Mouse (Mus musculus): ENCODE data around the gene Ak1. TPM values are rescaled to one million over a fixed set of nuclear protein-coding genes. Genes with fewer than 3 reads are reported as not detected.
A peak's percentile ranks its signal among the peaks of the same experiment; 100 is the strongest.

The Ak1 gene
- total RNA-seq (2012; rRNA removed): 77.4 and 90.8 TPM in 2 replicates

DNA sequence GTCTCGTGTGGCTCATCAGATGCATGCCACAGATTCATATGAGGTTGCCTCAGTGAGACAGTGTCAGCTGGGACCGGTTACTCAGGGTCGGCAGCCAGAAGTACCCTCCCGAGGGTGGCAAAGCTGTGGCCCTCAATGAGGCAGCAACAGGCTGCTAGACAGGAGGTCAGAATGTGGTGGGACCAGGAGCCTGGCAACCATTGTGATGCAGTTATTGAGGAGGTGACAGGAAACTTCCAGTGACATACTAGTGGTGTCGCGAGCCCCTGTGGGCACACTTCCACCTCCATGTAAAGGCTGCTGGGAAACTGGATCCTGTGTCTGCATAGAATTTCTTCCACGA, at the start of gene Ak1:
Gene Ak1, plus strand, starts transcription at position 242 of the 343 bp plus-strand sequence.
- Histone ChIP-seq H3K4me1 (ENCODE audit: control insufficient read depth in 2 of 2, insufficient read depth in 2 of 2, low read length in 2 of 2, poor library complexity in 1 of 2) (peaks cover 1 to 31% of the 10 kb centered on the region in 2 experiments; a peak in 2 of 4 replicates), H3K27ac (ENCODE audit: insufficient read depth, low read depth, low read length, poor library complexity, severe bottlenecking) (no peak within 1 kb of the TSS), H3K36me3 (ENCODE audit: control insufficient read depth, insufficient read depth, low read length, poor library complexity, severe bottlenecking) (peaks cover 16% of the 10 kb centered on the region; the same call in 1 of the 2 replicates), H3K4me3 (ENCODE audit: insufficient read depth in 1 of 2, low read depth in 1 of 2, low read length in 2 of 2, poor library complexity in 1 of 2, severe bottlenecking in 1 of 2) (no peak within 1 kb of the TSS), H3K9me3 (ENCODE audit: control insufficient read depth, insufficient read depth, low read depth, low read length) (no peaks in the 10 kb centered on the region), H3K9ac (ENCODE audit: insufficient read depth, low read depth, low read length, poor library complexity, severe bottlenecking) (0 out of 2 replicates have a peak within 1 kb of the TSS, but pooled peaks have one; percentile 3)
- in situ Hi-C loops (cut with MboI; ENCODE audit: low sequenced_read_pairs in 2 of 2, unreplicated experiment in 2 of 2): no loop called here
- no peak for DNase-seq (ENCODE audit: low read depth, low spot score)
- TF ChIP-seq HCFC1 (IDR thresholded peaks at IDR 0.05; ENCODE audit: borderline replicate concordance, insufficient read depth, low read length) (no peak), MAFK (IDR thresholded peaks at IDR 0.05; ENCODE audit: insufficient read depth, low read depth, low read length) (no peak), ZC3H11A (IDR thresholded peaks at IDR 0.05; ENCODE audit: borderline replicate concordance, low read depth, low read length) (no peak), CHD2 (IDR thresholded peaks at IDR 0.05; ENCODE audit: low read depth, low read length) (no peak), ZNF384 (IDR thresholded peaks at IDR 0.05; ENCODE audit: low read depth, low read length) (no peak)

DNA sequence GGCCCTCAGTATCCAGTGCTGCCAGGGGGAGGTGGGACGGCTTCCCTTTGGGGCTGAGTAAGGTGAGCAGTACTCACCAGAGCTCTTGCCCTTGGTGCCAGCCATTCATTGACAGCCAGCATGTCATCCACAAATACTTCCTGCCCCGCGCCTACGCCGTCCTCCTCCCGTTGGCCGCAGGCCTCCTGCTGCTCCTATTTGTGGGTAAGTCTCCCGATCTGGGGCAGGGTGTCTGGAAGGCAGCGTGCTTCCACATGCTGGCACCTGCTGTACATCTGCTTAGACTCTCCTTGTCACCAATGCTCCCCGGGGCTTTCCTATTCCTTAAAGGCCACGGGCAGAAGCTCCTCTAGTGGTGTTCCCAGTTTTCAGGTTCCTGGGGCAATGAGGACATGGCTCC, 49.4 kb upstream of the Ak1 start:
- DNase-seq (ENCODE audit: low read depth, low spot score): no peak
- H3K36me3 ChIP-seq (ENCODE audit: control insufficient read depth, insufficient read depth, low read length, poor library complexity, severe bottlenecking): peaks cover 12% of the 10 kb centered on the region; the same call in 1 of the 2 replicates
- H3K4me3 ChIP-seq (ENCODE audit: insufficient read depth in 1 of 2, low read depth in 1 of 2, low read length in 2 of 2, poor library complexity in 1 of 2, severe bottlenecking in 1 of 2): no peak overlapping the region
- H3K27ac ChIP-seq (ENCODE audit: insufficient read depth, low read depth, low read length, poor library complexity, severe bottlenecking): no peak overlapping the region
- in situ Hi-C loops (cut with MboI; ENCODE audit: low sequenced_read_pairs in 2 of 2, unreplicated experiment in 2 of 2): no loop called here
- no peak for TF ChIP-seq MAFK (IDR thresholded peaks at IDR 0.05; ENCODE audit: insufficient read depth, low read depth, low read length)
- no peak for TF ChIP-seq ZC3H11A (IDR thresholded peaks at IDR 0.05; ENCODE audit: borderline replicate concordance, low read depth, low read length)
- TF ChIP-seq ZNF384 (IDR thresholded peaks at IDR 0.05; ENCODE audit: low read depth, low read length): no peak
- TF ChIP-seq HCFC1 (IDR thresholded peaks at IDR 0.05; ENCODE audit: borderline replicate concordance, insufficient read depth, low read length): no peak
- TF ChIP-seq CHD2 (IDR thresholded peaks at IDR 0.05; ENCODE audit: low read depth, low read length): no peak
- peaks cover 0 to 4% of the 10 kb centered on the region in 2 experiments; a peak in 2 of 4 replicates for H3K4me1 ChIP-seq (ENCODE audit: control insufficient read depth in 2 of 2, insufficient read depth in 2 of 2, low read length in 2 of 2, poor library complexity in 1 of 2)
- H3K9me3 ChIP-seq (ENCODE audit: control insufficient read depth, insufficient read depth, low read depth, low read length): no peaks in the 10 kb centered on the region
- no peak overlapping the region for H3K9ac ChIP-seq (ENCODE audit: insufficient read depth, low read depth, low read length, poor library complexity, severe bottlenecking)

DNA sequence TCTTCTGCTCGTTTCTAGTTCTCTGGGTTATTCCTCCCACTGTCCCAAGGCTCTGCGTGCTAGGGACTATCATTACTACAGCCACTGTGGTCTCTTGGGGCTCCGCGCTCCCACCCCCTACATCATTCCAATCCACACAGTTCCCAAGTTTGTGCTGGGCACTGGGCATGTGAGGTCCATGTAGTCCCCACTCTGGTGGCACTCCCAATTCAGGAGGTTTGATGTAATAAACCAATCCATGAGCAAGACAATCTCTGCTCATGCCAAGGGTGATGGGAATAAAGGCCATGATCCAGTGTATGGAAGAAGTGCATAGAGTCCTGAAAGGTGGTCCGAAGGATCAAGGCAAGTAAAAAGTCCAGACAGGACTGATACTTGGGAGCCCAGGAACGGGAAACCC, 47.1 kb upstream of the Ak1 start, which contains the start of gene Pip5kl1:
Gene Pip5kl1, plus strand, starts transcription at position 301 of the 400 bp plus-strand sequence.
- DNase-seq (ENCODE audit: low read depth, low spot score): no peak
- Histone ChIP-seq H3K4me1 (ENCODE audit: control insufficient read depth in 2 of 2, insufficient read depth in 2 of 2, low read length in 2 of 2, poor library complexity in 1 of 2) (peaks cover 0 to 4% of the 10 kb centered on the region in 2 experiments; a peak in 2 of 4 replicates), H3K4me3 (ENCODE audit: insufficient read depth in 1 of 2, low read depth in 1 of 2, low read length in 2 of 2, poor library complexity in 1 of 2, severe bottlenecking in 1 of 2) (peak within 1 kb of the TSS; percentile 66 to 84), H3K9ac (ENCODE audit: insufficient read depth, low read depth, low read length, poor library complexity, severe bottlenecking) (peak within 1 kb of the TSS; percentile 39; the same call in 1 of the 2 replicates), H3K27ac (ENCODE audit: insufficient read depth, low read depth, low read length, poor library complexity, severe bottlenecking) (no peak within 1 kb of the TSS), H3K36me3 (ENCODE audit: control insufficient read depth, insufficient read depth, low read length, poor library complexity, severe bottlenecking) (peaks cover 7% of the 10 kb centered on the region; the same call in 1 of the 2 replicates), H3K9me3 (ENCODE audit: control insufficient read depth, insufficient read depth, low read depth, low read length) (no peaks in the 10 kb centered on the region)
- in situ Hi-C loops (cut with MboI; ENCODE audit: low sequenced_read_pairs in 2 of 2, unreplicated experiment in 2 of 2): no loop called here
- TF ChIP-seq ZC3H11A (IDR thresholded peaks at IDR 0.05; ENCODE audit: borderline replicate concordance, low read depth, low read length) (no peak), MAFK (IDR thresholded peaks at IDR 0.05; ENCODE audit: insufficient read depth, low read depth, low read length) (no peak), HCFC1 (IDR thresholded peaks at IDR 0.05; ENCODE audit: borderline replicate concordance, insufficient read depth, low read length) (no peak), CHD2 (IDR thresholded peaks at IDR 0.05; ENCODE audit: low read depth, low read length) (no peak), ZNF384 (IDR thresholded peaks at IDR 0.05; ENCODE audit: low read depth, low read length) (no peak)

DNA sequence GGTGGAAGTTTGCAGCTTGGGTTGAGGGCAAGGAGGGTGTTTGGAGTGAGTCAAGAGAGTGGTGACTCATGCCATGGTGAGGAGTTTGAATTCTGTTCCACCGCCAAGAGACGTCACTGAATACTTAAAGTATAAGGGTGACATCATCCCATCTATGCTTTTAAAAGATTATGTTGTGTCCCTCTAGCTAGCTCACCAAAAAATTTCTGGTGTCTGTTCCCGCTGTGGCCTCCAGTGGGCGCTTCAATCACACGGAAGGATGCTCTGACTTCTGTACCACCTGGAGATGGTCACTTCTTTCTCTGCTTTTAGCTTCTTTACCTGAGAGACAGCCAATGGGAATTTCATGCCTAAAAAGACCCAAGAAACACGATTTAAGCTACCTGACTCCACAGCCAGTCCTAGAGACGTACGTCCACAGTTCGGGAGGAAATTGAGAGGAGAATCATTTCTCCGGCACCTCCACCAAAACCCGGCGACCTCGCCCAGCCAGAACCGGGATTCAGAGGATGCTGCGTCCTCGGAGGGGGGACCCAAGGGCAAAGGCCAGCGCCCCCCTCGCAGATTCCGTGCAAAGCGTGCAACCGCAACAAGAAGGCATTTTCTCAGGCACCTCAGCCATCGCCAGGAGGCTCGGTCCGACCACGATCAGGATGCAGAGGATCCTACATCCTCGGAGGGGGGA, 46.5 kb upstream of the Ak1 start:
- Histone ChIP-seq H3K9me3 (ENCODE audit: control insufficient read depth, insufficient read depth, low read depth, low read length) (no peaks in the 10 kb centered on the region), H3K36me3 (ENCODE audit: control insufficient read depth, insufficient read depth, low read length, poor library complexity, severe bottlenecking) (peaks cover 7% of the 10 kb centered on the region; the same call in 1 of the 2 replicates), H3K27ac (ENCODE audit: insufficient read depth, low read depth, low read length, poor library complexity, severe bottlenecking) (no peak overlapping the region), H3K4me1 (ENCODE audit: control insufficient read depth in 2 of 2, insufficient read depth in 2 of 2, low read length in 2 of 2, poor library complexity in 1 of 2) (peaks cover 0 to 4% of the 10 kb centered on the region in 2 experiments; a peak in 2 of 4 replicates), H3K9ac (ENCODE audit: insufficient read depth, low read depth, low read length, poor library complexity, severe bottlenecking) (peak overlapping the region; percentile 39; the same call in 1 of the 2 replicates), H3K4me3 (ENCODE audit: insufficient read depth in 1 of 2, low read depth in 1 of 2, low read length in 2 of 2, poor library complexity in 1 of 2, severe bottlenecking in 1 of 2) (peak overlapping the region; percentile 66 to 84)
- TF ChIP-seq ZC3H11A (IDR thresholded peaks at IDR 0.05; ENCODE audit: borderline replicate concordance, low read depth, low read length): no peak
- no peak for TF ChIP-seq CHD2 (IDR thresholded peaks at IDR 0.05; ENCODE audit: low read depth, low read length)
- TF ChIP-seq HCFC1 (IDR thresholded peaks at IDR 0.05; ENCODE audit: borderline replicate concordance, insufficient read depth, low read length): no peak
- TF ChIP-seq ZNF384 (IDR thresholded peaks at IDR 0.05; ENCODE audit: low read depth, low read length): no peak
- no peak for TF ChIP-seq MAFK (IDR thresholded peaks at IDR 0.05; ENCODE audit: insufficient read depth, low read depth, low read length)
- in situ Hi-C loops (cut with MboI; ENCODE audit: low sequenced_read_pairs in 2 of 2, unreplicated experiment in 2 of 2): no loop called here
- peak; percentile 44 for DNase-seq (ENCODE audit: low read depth, low spot score)

Data from ES-E14 (cell line).